In genomic region chr11:75347596-75347995, GRCm38 (mm10) we compare ENCODE assay signal across 8 mouse cellular contexts. TPM values are rescaled to one million over a fixed set of nuclear protein-coding genes. Genes with fewer than 3 reads are reported as not detected.
DNase-seq lines count a peak whose midpoint lies in the region; ATAC-seq and TF ChIP-seq lines count a peak whose summit lies in the region.

No protein-coding gene starts in this region.

- H3K4me1 ChIP-seq in lung, adult 2 months (ENCODE audit: control insufficient read depth, insufficient read depth, low read length) = peaks cover 3% of the 10 kb centered on the region; the same call in 1 of the 2 replicates
- H3K4me1 ChIP-seq in embryonic facial prominence, embryonic 14.5 days (ENCODE audit: control insufficient read depth, insufficient read depth, low read length) = peaks cover 17% of the 10 kb centered on the region; the same call in 1 of the 2 replicates
- peaks cover 22% of the 10 kb centered on the region; the same call in 1 of the 2 replicates for H3K4me1 ChIP-seq in intestine, embryonic 15.5 days (replicated peaks)
- H3K4me1 ChIP-seq in neural tube, embryonic 12.5 days = peaks cover 17% of the 10 kb centered on the region

- H3K4me3 ChIP-seq in lung, adult 2 months (replicated peaks; ENCODE audit: extremely low read depth, low read depth, low read length) = peak overlapping the region; percentile 85
- peak overlapping the region; percentile 87 for H3K4me3 ChIP-seq in embryonic facial prominence, embryonic 14.5 days (ENCODE audit: low read depth, low read length)
- H3K4me3 ChIP-seq in intestine, embryonic 15.5 days (replicated peaks) = peak overlapping the region; percentile 86
- peak overlapping the region; percentile 79 for H3K4me3 ChIP-seq in neural tube, embryonic 12.5 days

- TF ChIP-seq CTCF in lung, adult 2 months (IDR thresholded peaks at IDR 0.05; ENCODE audit: insufficient read depth, low read length) = no peak

- peak overlapping the region; percentile 55; the same call in 1 of the 2 replicates for H3K27ac ChIP-seq in embryonic facial prominence, embryonic 14.5 days (replicated peaks; ENCODE audit: low read depth, low read length)
- peak overlapping the region; percentile 76 for H3K27ac ChIP-seq in intestine, embryonic 15.5 days
- no peak overlapping the region for H3K27ac ChIP-seq in neural tube, embryonic 12.5 days

- peak overlapping the region; percentile 84 for H3K9ac ChIP-seq in embryonic facial prominence, embryonic 14.5 days (ENCODE audit: low read depth, low read length)
- peak overlapping the region; percentile 82 for H3K9ac ChIP-seq in intestine, embryonic 15.5 days
- H3K9ac ChIP-seq in neural tube, embryonic 12.5 days = peak overlapping the region; percentile 67

- no peak for ATAC-seq in embryonic facial prominence, embryonic 14.5 days (ENCODE audit: low read depth)
- ATAC-seq in intestine, embryonic 15.5 days = no peak
- ATAC-seq in neural tube, embryonic 12.5 days (ENCODE audit: low FRiP score, low read depth) = no peak

- no peaks in the 10 kb centered on the region for H3K36me3 ChIP-seq in embryonic facial prominence, embryonic 14.5 days (ENCODE audit: control insufficient read depth, insufficient read depth, low read length)
- H3K36me3 ChIP-seq in intestine, embryonic 15.5 days = no peaks in the 10 kb centered on the region
- H3K36me3 ChIP-seq in neural tube, embryonic 12.5 days = no peaks in the 10 kb centered on the region

- under 1% methylated on average over 10 of the region's 10 CpGs for WGBS in lung, adult 2 months
- 1% methylated on average over 10 of the region's 10 CpGs for WGBS in embryonic facial prominence, embryonic 14.5 days
- under 1% methylated on average over 10 of the region's 10 CpGs for WGBS in intestine, embryonic 15.5 days
- WGBS in neural tube, embryonic 12.5 days = 1% methylated on average over 10 of the region's 10 CpGs

- H3K4me2 ChIP-seq in embryonic facial prominence, embryonic 14.5 days (ENCODE audit: low read depth, low read length) = peak overlapping the region; percentile 86
- H3K4me2 ChIP-seq in intestine, embryonic 15.5 days (replicated peaks) = peak overlapping the region; percentile 84
- peak overlapping the region; percentile 90 for H3K4me2 ChIP-seq in neural tube, embryonic 12.5 days (replicated peaks)

- H3K9me3 ChIP-seq in embryonic facial prominence, embryonic 14.5 days (ENCODE audit: control insufficient read depth, low read length) = no peaks in the 10 kb centered on the region
- H3K9me3 ChIP-seq in intestine, embryonic 15.5 days = no peaks in the 10 kb centered on the region
- H3K9me3 ChIP-seq in neural tube, embryonic 12.5 days = no peaks in the 10 kb centered on the region

- TF ChIP-seq POLR2A in lung, adult 2 months (IDR thresholded peaks at IDR 0.05; ENCODE audit: borderline replicate concordance, extremely low read depth, low read depth, low read length) = no peak

- no peaks in the 10 kb centered on the region for H3K27me3 ChIP-seq in embryonic facial prominence, embryonic 14.5 days (replicated peaks; ENCODE audit: control insufficient read depth, insufficient read depth, low read length)
- no peaks in the 10 kb centered on the region for H3K27me3 ChIP-seq in intestine, embryonic 15.5 days (replicated peaks)
- H3K27me3 ChIP-seq in neural tube, embryonic 12.5 days (replicated peaks) = no peaks in the 10 kb centered on the region

- no peak for DNase-seq in lung, adult 2 months
- DNase-seq in lung, adult 18-20 months = no peak
- DNase-seq in embryonic facial prominence, embryonic 14.5 days (ENCODE audit: low spot score) = no peak
- no peak for DNase-seq in spleen, postnatal 4 days (ENCODE audit: low spot score in 2 of 2)
- no peak for DNase-seq in thymus, postnatal 10 days (ENCODE audit: low spot score in 2 of 2)
- no peak for DNase-seq in Muller cell, postnatal 12 days (ENCODE audit: inconsistent ontology term)

RNA-seq across cellular contexts. Expression of gene Rpa1, which starts 0.5 kb away (rescaled TPM):
- polyA plus RNA-seq in lung, adult 2 months (2012; rRNA removed) = 15.9 and 17.1 TPM in 2 replicates
- 85.0 and 85.8 TPM in 2 replicates for polyA plus RNA-seq in embryonic facial prominence, embryonic 14.5 days (2014; fragmentation: Nextera tagmentation; extraction: Ambion mirVana)
- polyA plus RNA-seq in intestine, embryonic 15.5 days (2015; fragmentation: Nextera tagmentation; extraction: Ambion mirVana) = 86.2 and 100 TPM in 2 replicates
- polyA plus RNA-seq in neural tube, embryonic 12.5 days (2016; fragmentation: Nextera tagmentation; extraction: Ambion mirVana) = 95.9 and 103 TPM in 2 replicates

RNA-seq across cellular contexts. Expression of gene Smyd4, which starts 0.6 kb away (rescaled TPM):
- polyA plus RNA-seq in lung, adult 2 months (2012; rRNA removed) = 3.6 and 5.2 TPM in 2 replicates
- polyA plus RNA-seq in embryonic facial prominence, embryonic 14.5 days (2014; fragmentation: Nextera tagmentation; extraction: Ambion mirVana) = 7.8 and 10.2 TPM in 2 replicates
- 9.2 and 9.3 TPM in 2 replicates for polyA plus RNA-seq in intestine, embryonic 15.5 days (2015; fragmentation: Nextera tagmentation; extraction: Ambion mirVana)
- 13.5 and 15.1 TPM in 2 replicates for polyA plus RNA-seq in neural tube, embryonic 12.5 days (2016; fragmentation: Nextera tagmentation; extraction: Ambion mirVana)
